Mouse (Mus musculus) adrenal gland, adult 18-20 months (tissue): ENCODE measurements around the gene Slc26a8. TPM values are rescaled to one million over a fixed set of nuclear protein-coding genes. Genes with fewer than 3 reads are reported as not detected.

ENCODE experiments used
- DNase-seq, 2 experiments: peaks; one replicate each; pipeline ENCODE4 v3.0.0; 2021 to 2022; ENCODE audit warnings: low spot score in 2 of 2
- total RNA-seq, 2 experiments: library from RNA; stranded (reverse); gene quantifications; 1 replicate in 1 of 2; 2 replicates in 1 of 2; pipeline ENCODE4 v1.2.3; 2021

Slc26a8 gene
- total RNA-seq, 2 experiments from 2014 or later, result 1.3 to 1.5 TPM

- DNase-seq, result no peak
These were observed 89.3 kb downstream of the Slc26a8 start for GRCm38 (mm10) chr17:28600780-28601179.

- DNase-seq, result no peak
These were observed 96.1 kb downstream of the Slc26a8 start for GRCm38 (mm10) chr17:28593965-28594364.

- DNase-seq, result peak; percentile 75 to 79
These were observed 97.0 kb downstream of the Slc26a8 start for GRCm38 (mm10) chr17:28592998-28593397.

- peak in 1 of 2 experiments; percentile 18 for DNase-seq
These were observed 98.6 kb downstream of the Slc26a8 start for GRCm38 (mm10) chr17:28591476-28591875.

GRCm38 (mm10) chr17:28590596-28590995, 99.4 kb downstream of the Slc26a8 start:
- no peak for DNase-seq

- DNase-seq, result no peak
These were observed 101.4 kb downstream of the Slc26a8 start for GRCm38 (mm10) chr17:28588591-28588990.

Other genes with a start within 250 kb of the Slc26a8 start
- 100 to 1,000 TPM; 111 to 112 TPM for gene Fkbp5, start 172.7 kb downstream of the Slc26a8 start, total RNA-seq
- not detected for gene Armc12, start 159.4 kb downstream of the Slc26a8 start, total RNA-seq
- not detected for gene Clpsl2, start 140.8 kb downstream of the Slc26a8 start, total RNA-seq
- gene Clps, start 129.5 kb downstream of the Slc26a8 start, total RNA-seq, result not detected
- gene Lhfpl5, start 114.6 kb downstream of the Slc26a8 start, total RNA-seq, result 1 to 10 TPM; 2.0 to 2.6 TPM
- gene Srpk1, start 67.5 kb downstream of the Slc26a8 start, total RNA-seq, result 10 to 100 TPM; 60.8 to 64.4 TPM
- gene Mapk14, start 1.1 kb upstream of the Slc26a8 start, total RNA-seq, result 10 to 100 TPM; 62.4 to 89.6 TPM
- 1 to 10 TPM in 1 of 2 experiments, not detected in 1; 1.6 TPM for gene AC170998.1, start 35.9 kb upstream of the Slc26a8 start, total RNA-seq
- 100 to 1,000 TPM in 1 of 2 experiments, 10 to 100 TPM in 1; 63.5 to 395 TPM for gene Mapk13, start 79.1 kb upstream of the Slc26a8 start, total RNA-seq
- 10 to 100 TPM; 51.7 to 91.8 TPM for gene Brpf3, start 110.9 kb upstream of the Slc26a8 start, total RNA-seq
- under 1 TPM in 1 of 2 experiments, not detected in 1; 0.13 TPM for gene Pnpla1, start 168.2 kb upstream of the Slc26a8 start, total RNA-seq
- not detected for gene 4930539E08Rik, start 225.1 kb upstream of the Slc26a8 start, total RNA-seq